9 mouse cellular contexts compared by ENCODE assay signal in the genomic region with DNA sequence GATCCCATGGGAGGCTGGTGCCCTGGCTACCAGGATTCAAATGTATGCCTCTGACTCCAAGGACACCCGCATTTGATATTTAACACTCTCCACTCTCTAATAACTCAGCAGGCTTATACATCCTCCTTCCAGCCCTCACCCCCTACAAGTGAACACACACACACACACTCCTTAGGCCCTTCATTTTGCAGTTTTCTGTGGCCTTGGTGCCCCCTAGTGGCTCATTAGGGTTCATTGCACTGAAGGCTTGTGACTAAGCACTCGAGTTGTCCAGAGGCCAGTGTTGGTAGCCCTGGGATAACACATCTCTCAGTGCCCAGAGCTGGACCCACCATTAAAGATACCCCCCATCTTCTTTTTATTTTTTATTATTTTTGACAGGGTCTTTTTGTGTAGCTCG. TPM values are rescaled to one million over a fixed set of nuclear protein-coding genes. Genes with fewer than 3 reads are reported as not detected.
DNase-seq lines count a peak whose midpoint lies in the region; ATAC-seq and TF ChIP-seq lines count a peak whose summit lies in the region.
"Had no signal": no experiment of that assay in that cellular context is flagged by ENCODE, and none has a peak within 500 bp of the region (broad histone marks: within the 10 kb centered on the region; RNA-seq: fewer than 3 reads in every experiment).

No protein-coding gene starts in this region.

- peak; percentile 67 for ATAC-seq in G1E (ENCODE audit: extremely low read depth, insufficient number of reproducible peaks, low FRiP score, poor library complexity, severe bottlenecking)
- peak; percentile 77 for ATAC-seq in forebrain, embryonic 14.5 days

- no peaks in the 10 kb centered on the region for H3K36me3 ChIP-seq in G1E (replicated peaks)
- no peaks in the 10 kb centered on the region for H3K36me3 ChIP-seq in forebrain, embryonic 14.5 days (ENCODE audit: control insufficient read depth, insufficient read depth, low read length)
- no peaks in the 10 kb centered on the region for H3K36me3 ChIP-seq in hindbrain, embryonic 10.5 days

- TF ChIP-seq CTCF in G1E (IDR thresholded peaks at IDR 0.05; ENCODE audit: low read depth, low read length) = peak; percentile 66

- H3K9ac ChIP-seq in forebrain, embryonic 14.5 days (ENCODE audit: low read length) = no peak overlapping the region

- no peak overlapping the region for H3K4me2 ChIP-seq in forebrain, embryonic 14.5 days (ENCODE audit: low read length)

- peaks cover 18% of the 10 kb centered on the region for H3K4me1 ChIP-seq in G1E (ENCODE audit: insufficient read depth, low read depth, low read length)
- peaks cover 2% of the 10 kb centered on the region; the same call in 1 of the 2 replicates for H3K4me1 ChIP-seq in forebrain, embryonic 14.5 days (ENCODE audit: control insufficient read depth, insufficient read depth, low read length)
- peaks cover 5% of the 10 kb centered on the region; the same call in 1 of the 2 replicates for H3K4me1 ChIP-seq in hindbrain, embryonic 10.5 days (replicated peaks)

- H3K9me3 ChIP-seq in G1E (replicated peaks) = no peaks in the 10 kb centered on the region
- no peaks in the 10 kb centered on the region for H3K9me3 ChIP-seq in forebrain, embryonic 14.5 days (replicated peaks; ENCODE audit: control insufficient read depth, low read length)
- no peaks in the 10 kb centered on the region for H3K9me3 ChIP-seq in hindbrain, embryonic 10.5 days

- H3K4me3 ChIP-seq in G1E (ENCODE audit: low read depth, low read length) = no peak overlapping the region
- no peak overlapping the region for H3K4me3 ChIP-seq in forebrain, embryonic 14.5 days (ENCODE audit: low read depth, low read length)
- H3K4me3 ChIP-seq in hindbrain, embryonic 10.5 days = no peak overlapping the region

- peaks cover 14% of the 10 kb centered on the region for H3K27me3 ChIP-seq in G1E (ENCODE audit: insufficient read depth, low read length)
- H3K27me3 ChIP-seq in forebrain, embryonic 14.5 days (replicated peaks; ENCODE audit: control insufficient read depth, insufficient read depth, low read length) = no peaks in the 10 kb centered on the region
- H3K27me3 ChIP-seq in hindbrain, embryonic 10.5 days (ENCODE audit: insufficient read depth, poor library complexity, severe bottlenecking) = no peaks in the 10 kb centered on the region

- H3K27ac ChIP-seq in forebrain, embryonic 14.5 days (ENCODE audit: low read depth, low read length) = no peak overlapping the region
- H3K27ac ChIP-seq in hindbrain, embryonic 10.5 days = no peak overlapping the region

- DNase-seq in G1E (ENCODE audit: low spot score) = peak; percentile 27
- peak; percentile 55 for DNase-seq in c-Kit-positive CD71-positive TER-119-positive erythroid progenitor cells, embryonic 14.5 days (ENCODE audit: low spot score)
- peak; percentile 85 for DNase-seq in forebrain, embryonic 14.5 days (ENCODE audit: low spot score)
- peak; percentile 58 for DNase-seq in hindbrain, embryonic 10.5 days (ENCODE audit: low spot score)
- peak; percentile 72 to 81 for DNase-seq in layer of hippocampus, postnatal 10 days (ENCODE audit: low spot score in 2 of 2)
- DNase-seq in lung, postnatal 10 days = peak; percentile 75
- DNase-seq in retina, adult 2 months (ENCODE audit: low read depth, low spot score) = peak; percentile 38
- peak; percentile 64 for DNase-seq in thymus, postnatal 14 days

- 17% methylated on average over 3 of the region's 3 CpGs for WGBS in forebrain, embryonic 14.5 days
- 17% methylated on average over 3 of the region's 3 CpGs for WGBS in hindbrain, embryonic 10.5 days

RNA-seq across cellular contexts. Expression of gene Lamtor5, which starts 4.8 kb away (rescaled TPM):
- total RNA-seq in G1E (2014; fragmentation: Nextera tagmentation) (50.3 and 56.3 TPM in 2 replicates), G1E (2017) (91.4 and 111 TPM in 2 replicates)
- 26.8 and 27.0 TPM in 2 replicates for polyA plus RNA-seq in G1E (2012)
- polyA plus RNA-seq in forebrain, embryonic 14.5 days (2014; fragmentation: Nextera tagmentation; extraction: Ambion mirVana) = 242 and 292 TPM in 2 replicates
- 202 and 225 TPM in 2 replicates for polyA plus RNA-seq in hindbrain, embryonic 10.5 days (2016; fragmentation: Nextera tagmentation; extraction: Ambion mirVana)
- total RNA-seq in layer of hippocampus, postnatal 10 days (2021) = 10 to 100 TPM; 55.2 to 60.4 TPM

RNA-seq across cellular contexts. Expression of gene Slc16a4, which starts 17.2 kb away (rescaled TPM):
- total RNA-seq in G1E (2014; fragmentation: Nextera tagmentation) = not detected in 2 replicates
- 0.22 and 0.29 TPM in 2 replicates for total RNA-seq in G1E (2017)
- not detected in 2 replicates for polyA plus RNA-seq in G1E (2012)
- polyA plus RNA-seq in forebrain, embryonic 14.5 days (2014; fragmentation: Nextera tagmentation; extraction: Ambion mirVana) = 2.2 and 2.6 TPM in 2 replicates
- polyA plus RNA-seq in hindbrain, embryonic 10.5 days (2016; fragmentation: Nextera tagmentation; extraction: Ambion mirVana) = 1.9 and 2.3 TPM in 2 replicates
- 1 to 10 TPM; 2.3 TPM for total RNA-seq in layer of hippocampus, postnatal 10 days (2021)

RNA-seq across cellular contexts. Expression of gene Prok1, which starts 34.3 kb away (rescaled TPM):
- total RNA-seq in G1E (2014; fragmentation: Nextera tagmentation) = not detected in 2 replicates
- 0.06 and 0.11 TPM in 2 replicates for total RNA-seq in G1E (2017)
- 0.04 TPM in 1 of 2 replicates, not detected in the other for polyA plus RNA-seq in G1E (2012)
- polyA plus RNA-seq in forebrain, embryonic 14.5 days (2014; fragmentation: Nextera tagmentation; extraction: Ambion mirVana) = not detected in 2 replicates
- polyA plus RNA-seq in hindbrain, embryonic 10.5 days (2016; fragmentation: Nextera tagmentation; extraction: Ambion mirVana) = 0.05 TPM in 1 of 2 replicates, not detected in the other
- not detected for total RNA-seq in layer of hippocampus, postnatal 10 days (2021)

RNA-seq across cellular contexts. Expression of gene A630076J17Rik, which starts 43.4 kb away (rescaled TPM):
- total RNA-seq in G1E (2014; fragmentation: Nextera tagmentation) (not detected in 2 replicates), G1E (2017) (0.06 TPM in 1 of 2 replicates, not detected in the other)
- polyA plus RNA-seq in G1E (2012) = not detected in 2 replicates
- not detected in 2 replicates for polyA plus RNA-seq in forebrain, embryonic 14.5 days (2014; fragmentation: Nextera tagmentation; extraction: Ambion mirVana)
- polyA plus RNA-seq in hindbrain, embryonic 10.5 days (2016; fragmentation: Nextera tagmentation; extraction: Ambion mirVana) = not detected in 2 replicates
- not detected for total RNA-seq in layer of hippocampus, postnatal 10 days (2021)
- polyA plus RNA-seq: large intestine, adult 2 months had no signal

RNA-seq across cellular contexts. Expression of gene Cym, which starts 52.3 kb away (rescaled TPM):
- not detected in 2 replicates for total RNA-seq in G1E (2014; fragmentation: Nextera tagmentation)
- total RNA-seq in G1E (2017) = not detected in 2 replicates
- polyA plus RNA-seq in G1E (2012) = not detected in 2 replicates
- not detected in 2 replicates for polyA plus RNA-seq in forebrain, embryonic 14.5 days (2014; fragmentation: Nextera tagmentation; extraction: Ambion mirVana)
- polyA plus RNA-seq in hindbrain, embryonic 10.5 days (2016; fragmentation: Nextera tagmentation; extraction: Ambion mirVana) = not detected in 2 replicates
- total RNA-seq in layer of hippocampus, postnatal 10 days (2021) = not detected

Comparison
In these comparisons a context has a peak if more than half of its experiments do, and no peak if none do; other contexts are left out.
1. DNase-seq: peak in every context shown above with its lines; median percentile 85 in forebrain, embryonic 14.5 days; 76 in layer of hippocampus, postnatal 10 days; 75 in lung, postnatal 10 days; 64 in thymus, postnatal 14 days; 58 in hindbrain, embryonic 10.5 days; 55 in c-Kit-positive CD71-positive TER-119-positive erythroid progenitor cells, embryonic 14.5 days; 38 in retina, adult 2 months; 27 in G1E.